Mouse (Mus musculus) G1E-ER4 (cell line): ENCODE data around the gene Ccl4. TPM values are rescaled to one million over a fixed set of nuclear protein-coding genes. Genes with fewer than 3 reads are reported as not detected.

Source experiments
- GATA1 ChIP-seq: IDR thresholded peaks from one replicate; pipeline ENCODE4 v1.8.0; 2012; ENCODE audit warnings: low read length, inconsistent platforms
- polyA plus RNA-seq: library from polyadenylated mRNA; stranded (reverse); fragments of >175 nt; gene quantifications from 2 replicates; pipeline ENCODE4 v1.2.3, GENCODE M21; 2012

The Ccl4 gene
- polyA plus RNA-seq: not detected in 2 replicates

DNA sequence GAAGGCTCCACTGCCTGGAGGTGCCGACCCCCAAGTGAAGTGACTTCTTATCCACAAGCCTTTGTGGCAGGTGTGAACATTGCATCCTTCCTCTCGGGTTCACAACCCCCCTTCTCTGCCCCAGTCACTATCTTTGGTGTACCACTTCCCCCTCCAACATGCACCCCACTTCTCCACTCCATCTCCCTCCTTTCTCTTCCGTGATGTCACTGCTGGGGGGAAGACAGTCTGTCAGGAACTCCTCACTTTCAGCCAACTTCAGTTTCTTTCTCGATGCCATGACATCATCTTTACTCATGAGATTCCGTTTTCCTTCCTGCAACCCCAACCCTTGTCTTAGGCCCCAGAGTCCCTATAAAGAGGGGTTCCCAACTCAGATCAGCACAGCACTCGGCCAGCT, at the start of gene Ccl4:
Ccl4 (plus strand) TSS at position 381 of the 400 bp plus-strand sequence.
- TF ChIP-seq GATA1: no peak

DNA sequence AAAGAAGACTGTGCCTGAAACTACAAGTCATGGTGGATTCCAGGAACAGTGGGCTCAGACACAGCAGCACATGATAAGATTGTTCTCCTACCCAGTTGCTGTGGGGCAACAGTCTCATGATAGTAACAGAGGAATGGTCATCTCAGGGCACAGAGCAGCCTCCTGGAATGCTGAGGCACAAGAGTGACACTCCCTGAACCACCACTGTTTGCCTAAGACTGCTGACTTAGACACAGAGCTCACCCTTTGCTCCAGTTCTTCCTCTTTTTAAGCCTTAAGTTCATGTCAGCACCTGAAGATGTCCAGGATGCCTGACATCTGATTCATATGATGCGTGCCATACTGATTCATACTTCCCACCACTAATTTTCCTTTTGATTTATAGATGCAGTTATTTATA, 45.8 kb upstream of the Ccl4 start:
- TF ChIP-seq GATA1: no peak

DNA sequence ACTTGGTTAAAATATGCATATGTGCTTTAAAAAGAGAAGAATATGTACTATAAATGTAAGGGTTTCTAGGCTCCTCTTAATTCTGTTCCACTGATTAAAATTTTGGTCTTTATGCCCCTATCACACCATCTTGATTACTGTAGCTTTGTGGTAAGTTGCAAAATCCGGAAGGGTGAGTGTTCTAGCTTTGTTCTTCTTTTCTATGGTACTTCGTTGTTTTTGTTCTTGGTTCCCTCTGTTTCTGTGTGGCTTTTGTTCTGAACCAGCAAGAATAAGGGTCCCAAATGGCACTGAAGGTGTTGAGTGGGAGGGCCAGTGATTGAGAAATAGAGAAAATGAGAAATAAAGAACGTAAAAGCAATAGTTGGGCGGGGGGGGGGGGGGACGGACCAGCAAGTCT, 44.1 kb upstream of the Ccl4 start:
- TF ChIP-seq GATA1: no peak

DNA sequence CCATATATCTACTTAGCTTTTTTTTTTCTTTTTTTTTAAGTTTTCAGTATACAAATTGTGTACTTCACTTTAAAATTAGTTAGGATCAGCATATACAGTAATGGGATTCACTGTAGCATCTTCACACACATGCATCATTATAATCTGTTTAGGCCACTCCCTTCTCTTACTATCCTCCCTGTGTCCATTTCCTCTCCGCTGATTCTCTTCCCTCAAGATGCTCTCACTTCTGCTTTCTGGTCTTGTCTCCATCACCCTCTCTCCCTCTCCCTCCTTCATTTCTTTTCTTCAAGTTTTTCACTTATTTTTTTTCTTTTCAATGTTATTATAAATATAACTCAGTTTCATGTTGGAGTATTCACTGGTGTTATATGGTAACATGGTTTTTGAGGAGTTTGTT, 43.3 kb upstream of the Ccl4 start:
- TF ChIP-seq GATA1: no peak

DNA sequence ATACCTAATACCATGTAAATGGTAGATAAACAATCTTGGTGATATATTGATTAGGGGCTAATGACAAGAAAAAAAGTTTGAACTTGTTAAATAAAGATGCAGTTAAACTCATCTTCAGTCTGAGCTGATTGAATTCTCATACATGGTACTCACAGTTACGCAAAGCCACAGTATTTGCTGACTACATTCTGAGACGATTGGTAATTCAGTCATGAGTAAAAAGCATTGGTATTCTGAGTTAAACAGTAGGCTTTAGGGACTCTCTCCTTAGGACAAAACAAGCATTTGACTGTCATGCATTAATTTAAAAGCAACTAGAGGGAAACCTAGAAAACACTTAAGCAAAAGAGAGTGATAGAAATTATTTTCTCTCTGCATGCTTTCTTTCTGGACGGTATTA, 38.8 kb upstream of the Ccl4 start:
- no peak for TF ChIP-seq GATA1

DNA sequence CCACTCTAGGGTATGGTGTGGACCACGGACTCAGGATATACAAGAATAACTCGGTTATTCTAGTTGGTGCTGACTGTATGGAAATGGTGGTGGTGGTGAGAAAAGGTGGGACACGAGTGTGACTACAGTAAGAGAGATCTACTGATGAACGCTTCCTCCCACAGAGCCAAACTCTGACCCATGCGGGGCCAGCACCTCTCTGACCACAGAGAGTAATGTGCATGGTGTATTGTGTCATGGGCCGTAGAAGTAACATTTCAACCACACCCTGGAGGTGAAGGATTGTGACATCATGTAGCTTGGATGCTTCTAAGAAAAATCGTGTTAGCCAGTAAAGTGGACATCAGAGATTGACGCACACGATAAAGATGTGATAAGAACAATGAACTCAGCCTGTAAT, 33.6 kb upstream of the Ccl4 start:
- no peak for TF ChIP-seq GATA1

DNA sequence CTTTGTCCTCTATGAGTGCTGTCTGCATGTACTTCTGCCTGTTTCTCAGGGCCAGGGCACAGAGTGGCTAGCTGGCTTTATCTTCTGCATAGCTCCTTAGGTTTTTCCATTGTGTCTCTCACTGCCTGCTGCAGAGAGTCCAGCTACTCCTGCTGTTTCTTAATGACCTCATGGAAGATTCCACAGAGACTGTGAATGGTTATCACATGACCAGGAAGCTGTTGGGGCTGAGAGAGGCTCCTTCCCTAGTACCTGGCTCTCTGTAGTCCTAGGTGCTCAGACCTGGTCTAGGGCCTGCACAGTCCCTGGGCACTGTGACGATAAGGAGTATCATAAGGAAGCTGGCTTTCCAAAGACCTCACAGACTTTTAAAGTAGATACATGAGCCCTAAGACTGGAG, 31.8 kb upstream of the Ccl4 start:
- TF ChIP-seq GATA1: no peak

DNA sequence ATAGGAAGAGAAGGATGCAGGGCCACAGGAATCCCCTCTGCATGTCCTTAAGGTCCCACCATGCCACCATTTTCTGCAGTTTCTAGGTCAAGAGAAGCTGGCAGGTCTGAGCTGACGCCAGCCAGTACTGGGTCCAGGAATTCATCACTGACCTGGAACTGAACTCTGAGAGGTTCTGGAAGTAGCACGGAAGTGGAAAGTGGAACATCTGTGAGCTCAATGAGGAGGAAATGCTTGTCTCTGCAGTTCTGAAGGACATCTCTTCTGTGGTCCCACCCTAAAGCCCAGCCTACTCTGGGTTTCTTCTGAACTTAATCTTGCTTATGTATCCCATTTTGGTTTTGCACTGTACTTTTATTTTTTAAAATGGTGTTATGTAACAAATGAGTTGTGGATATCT, 31.3 kb upstream of the Ccl4 start:
- no peak for TF ChIP-seq GATA1

DNA sequence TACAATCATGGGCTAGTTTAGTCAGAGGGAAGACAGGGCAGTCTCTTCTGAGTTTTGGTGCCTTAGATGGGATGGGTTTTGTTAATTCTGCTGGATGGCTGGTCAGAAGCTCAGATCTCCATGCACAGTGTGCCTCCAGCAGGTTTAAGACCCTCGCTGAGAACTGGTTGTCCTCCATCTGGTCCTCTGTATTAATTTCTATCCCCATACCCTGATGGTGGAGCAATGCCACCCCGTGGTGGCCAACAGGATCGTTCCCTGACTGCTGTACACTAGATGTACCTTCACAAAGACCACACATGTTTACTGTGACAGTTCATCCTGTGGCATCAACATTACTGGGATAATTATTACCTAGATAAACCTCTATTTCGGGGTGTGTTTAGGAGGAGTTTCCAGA, 29.6 kb upstream of the Ccl4 start:
- no peak for TF ChIP-seq GATA1

DNA sequence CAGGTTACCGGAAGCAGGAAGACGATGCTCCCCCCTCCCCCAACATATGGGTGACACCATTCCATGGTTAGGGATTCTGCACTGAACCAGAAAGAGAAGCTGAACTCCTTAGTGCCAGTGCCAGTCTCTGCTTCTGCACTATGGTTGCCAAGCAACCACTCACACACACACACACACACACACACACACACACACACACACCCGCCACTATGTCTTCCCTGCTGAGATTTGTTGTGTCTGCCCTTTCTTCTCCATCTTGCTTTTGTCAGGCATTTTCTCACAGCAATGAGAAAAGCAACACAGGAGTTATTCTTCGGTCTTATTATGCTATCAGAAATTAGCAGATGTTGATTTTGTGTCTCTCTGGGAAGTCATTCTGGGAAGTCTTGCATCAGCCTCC, 28.0 kb upstream of the Ccl4 start:
- TF ChIP-seq GATA1: no peak

DNA sequence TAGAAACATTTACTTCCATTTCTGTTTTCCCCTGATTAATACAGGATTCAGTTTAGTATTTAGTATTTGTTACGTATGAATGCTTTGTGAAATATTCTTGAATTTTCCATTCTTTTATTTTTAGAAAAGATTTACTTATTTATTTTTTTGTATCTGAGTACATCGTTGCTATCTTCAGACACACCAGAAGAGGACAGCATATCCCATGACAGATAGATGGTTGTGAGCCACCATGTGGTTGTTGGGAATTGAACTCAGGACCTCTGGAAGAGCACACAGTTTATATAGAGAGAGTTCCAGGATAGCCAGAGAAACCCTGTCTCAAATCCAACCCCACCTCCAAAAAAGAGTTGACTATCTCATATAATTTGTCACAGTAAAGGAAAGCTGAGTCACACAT, 27.5 kb upstream of the Ccl4 start:
- no peak for TF ChIP-seq GATA1

DNA sequence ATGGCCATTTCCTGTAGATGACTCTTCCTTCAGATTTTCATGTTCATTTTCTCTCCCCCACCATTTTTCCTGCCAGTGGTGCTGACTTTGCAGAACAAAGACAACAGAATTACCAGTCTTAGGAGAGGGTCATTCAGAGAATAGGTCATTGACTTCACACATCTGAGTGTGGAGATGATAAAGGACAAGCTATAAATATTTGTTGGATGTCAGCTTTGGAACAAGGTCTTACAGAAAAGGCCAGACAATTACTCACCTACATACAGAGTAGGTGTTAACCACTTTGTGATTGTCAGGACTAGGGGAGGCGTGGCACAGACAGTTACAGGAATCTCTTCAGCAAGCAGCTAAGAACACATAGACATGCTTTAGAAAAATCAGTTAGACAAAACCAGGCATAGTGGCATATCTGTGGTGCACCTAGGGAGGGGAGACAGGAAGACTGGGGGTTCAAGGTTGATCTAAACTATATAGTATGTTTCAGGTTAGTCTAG, 25.6 kb upstream of the Ccl4 start:
- no peak for TF ChIP-seq GATA1

DNA sequence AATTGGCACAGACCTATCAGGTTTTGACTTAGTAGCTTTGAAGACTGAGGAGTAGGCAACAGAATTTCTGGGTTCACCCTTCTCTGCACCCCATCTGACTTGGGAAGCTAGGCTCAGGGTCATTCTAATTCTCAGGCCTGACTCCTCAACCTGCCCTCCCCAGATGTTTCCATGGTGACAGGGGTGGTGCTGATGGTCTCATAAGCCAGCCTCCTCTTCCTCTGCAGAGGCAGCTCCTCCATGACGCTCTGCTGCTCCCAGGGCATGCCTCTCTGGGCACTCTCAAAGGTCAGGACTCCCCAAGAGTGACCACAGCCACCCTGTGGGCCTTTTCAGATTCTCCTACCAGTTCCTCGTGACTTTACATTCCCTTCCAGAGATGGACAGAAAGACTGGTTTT, 23.4 kb upstream of the Ccl4 start:
- TF ChIP-seq GATA1: no peak

DNA sequence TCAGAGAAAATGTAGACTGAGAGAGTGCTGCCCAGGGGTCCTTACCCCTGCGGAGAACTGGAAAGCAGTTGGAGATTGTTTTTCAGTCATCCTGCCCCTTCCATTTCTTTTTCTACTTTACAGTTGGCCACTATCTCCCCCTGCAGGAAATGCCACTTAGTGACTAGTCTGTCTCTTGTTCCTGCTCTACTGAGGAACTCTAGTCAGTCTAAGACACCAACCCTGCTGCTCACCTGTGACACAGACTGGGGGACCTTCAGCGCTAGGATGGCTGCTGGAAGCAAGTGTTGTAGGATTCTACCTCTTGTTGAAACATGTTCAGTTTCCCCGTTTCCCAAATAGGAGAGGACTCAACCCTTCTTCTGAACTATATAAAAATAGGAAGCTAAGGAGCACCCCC, 22.9 kb upstream of the Ccl4 start:
- no peak for TF ChIP-seq GATA1

DNA sequence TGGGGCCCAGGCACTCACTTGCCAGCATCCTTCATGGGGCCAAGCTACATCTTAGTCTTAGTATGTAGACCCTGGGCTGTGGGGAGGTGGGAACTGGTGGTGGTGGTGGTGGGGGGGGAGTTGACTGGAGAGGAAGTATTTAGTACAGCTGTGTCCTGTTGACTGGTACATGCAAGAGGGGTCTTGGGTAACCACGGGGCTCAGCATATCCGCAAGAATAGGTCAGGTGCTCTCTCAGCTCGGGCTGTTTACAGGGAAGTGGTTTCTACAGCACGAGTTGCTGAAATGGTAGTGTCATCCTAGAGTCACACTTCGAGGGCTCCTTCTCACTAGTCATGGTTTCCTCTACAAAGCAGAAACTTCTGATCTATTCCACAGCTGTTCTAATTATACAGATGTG, 22.2 kb upstream of the Ccl4 start:
- TF ChIP-seq GATA1: no peak

DNA sequence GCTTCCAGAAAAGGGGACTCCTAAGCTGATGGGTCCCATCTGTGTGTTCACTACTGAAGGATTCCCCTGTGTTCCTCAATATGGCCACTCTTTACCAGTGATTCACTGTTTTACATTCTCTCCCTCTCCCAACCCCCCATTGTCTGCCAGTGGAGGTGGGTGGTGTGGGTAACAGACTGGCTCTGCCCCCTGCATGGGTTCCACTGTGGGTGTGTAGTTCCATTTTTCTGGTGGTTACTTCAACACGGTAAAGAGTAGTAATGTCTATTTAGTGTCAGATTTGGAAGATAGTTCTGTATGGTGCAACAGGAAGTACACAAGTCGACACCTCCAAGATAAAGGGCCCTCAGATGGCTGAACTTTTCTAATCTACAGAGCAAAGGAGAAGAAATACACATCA, 21.2 kb upstream of the Ccl4 start:
- TF ChIP-seq GATA1: no peak

DNA sequence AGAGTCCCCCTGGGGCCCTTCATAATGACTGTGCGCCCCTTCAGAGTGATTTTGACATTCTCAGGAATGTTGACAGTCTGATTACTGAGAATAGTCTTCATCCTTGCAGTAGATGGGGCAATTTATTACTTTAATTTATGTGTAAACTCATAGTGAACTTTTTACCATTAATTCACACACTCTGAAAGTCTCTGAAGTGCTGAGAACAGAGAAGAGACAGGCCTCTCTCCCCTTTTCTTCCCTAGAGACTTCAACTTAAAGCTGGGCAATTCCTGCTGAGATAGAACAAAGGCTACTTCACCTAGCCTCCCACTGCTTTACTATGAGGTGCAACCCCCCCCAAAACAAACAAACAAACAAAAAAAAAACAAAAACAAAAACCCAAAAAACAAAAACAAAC, 16.9 kb upstream of the Ccl4 start, which contains the start of gene Rpl9-ps1:
Rpl9-ps1 (minus strand) TSS at position 101 of the 400 bp plus-strand sequence.
- TF ChIP-seq GATA1: no peak
